17 mouse cellular contexts compared by ENCODE assay signal in the genomic region with DNA sequence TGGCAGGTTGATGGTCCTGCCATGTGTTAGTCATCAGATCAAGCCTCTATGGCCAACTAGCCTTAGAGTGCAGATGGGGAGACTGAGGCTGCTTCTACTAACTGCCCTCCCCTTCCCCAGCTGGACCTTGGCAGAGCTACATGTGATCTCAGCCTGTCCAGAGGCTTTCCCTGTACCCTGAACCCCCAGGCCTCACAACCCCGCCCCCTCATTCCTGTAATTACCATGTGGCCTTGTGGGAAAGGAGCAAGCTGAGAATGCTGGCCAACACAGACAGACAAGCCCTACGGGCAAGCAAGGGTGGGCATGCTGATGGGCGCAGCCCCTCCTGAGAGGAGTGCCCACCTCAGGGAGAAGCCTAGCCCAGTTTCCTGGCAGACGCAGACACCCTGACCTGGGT. TPM values are rescaled to one million over a fixed set of nuclear protein-coding genes. Genes with fewer than 3 reads are reported as not detected.
DNase-seq lines count a peak whose midpoint lies in the region; ATAC-seq and TF ChIP-seq lines count a peak whose summit lies in the region.
"Had no signal": no experiment of that assay in that cellular context is flagged by ENCODE, and none has a peak within 500 bp of the region (broad histone marks: within the 10 kb centered on the region; RNA-seq: fewer than 3 reads in every experiment).

No protein-coding gene starts in this region.

- peak; percentile 32; the same call in 1 of the 2 replicates for ATAC-seq in intestine, embryonic 15.5 days
- no peak for ATAC-seq in intestine, postnatal 0 days
- ATAC-seq in erythroid progenitor cell, adult 5-6 weeks (replicated peaks; ENCODE audit: low FRiP score, poor library complexity, severe bottlenecking): no peak

- no peak for TF ChIP-seq CTCF in intestine, postnatal 0 days (IDR thresholded peaks at IDR 0.05; ENCODE audit: low read depth)
- TF ChIP-seq CTCF in E14TG2a.4 (conservative IDR thresholded peaks at IDR 0.05; ENCODE audit: low read length): no peak

- peak; percentile 64 for DNase-seq in adrenal gland, adult 2 months
- no peak for DNase-seq in adrenal gland, postnatal 25 days
- no peak for DNase-seq in limb, embryonic 10.5 days (ENCODE audit: low spot score)
- no peak for DNase-seq in cerebellum, postnatal 10 days
- DNase-seq: cerebellum, postnatal 36 days; gastrocnemius, postnatal 36 days; kidney, adult 8-10 months; right cerebral cortex, postnatal 14 days had no signal

- no peak overlapping the region for H3K4me2 ChIP-seq in intestine, embryonic 15.5 days (replicated peaks)
- no peak overlapping the region for H3K4me2 ChIP-seq in intestine, postnatal 0 days (replicated peaks; ENCODE audit: low read depth)
- H3K4me2 ChIP-seq: heart, embryonic 15.5 days; hindbrain, embryonic 12.5 days; lung, embryonic 15.5 days had no signal

- WGBS in intestine, embryonic 15.5 days: 66% methylated on average over 4 of the region's 4 CpGs
- 49% methylated on average over 4 of the region's 4 CpGs for WGBS in intestine, postnatal 0 days
- WGBS in limb, embryonic 10.5 days: 63% methylated on average over 4 of the region's 4 CpGs

- H3K27me3 ChIP-seq in intestine, embryonic 15.5 days (replicated peaks): no peaks in the 10 kb centered on the region
- H3K27me3 ChIP-seq in intestine, postnatal 0 days (replicated peaks; ENCODE audit: control insufficient read depth, insufficient read depth, low read length): no peaks in the 10 kb centered on the region
- no peaks in the 10 kb centered on the region for H3K27me3 ChIP-seq in E14TG2a.4 (ENCODE audit: insufficient read depth, low read length)
- H3K27me3 ChIP-seq in limb, embryonic 10.5 days (ENCODE audit: low read depth, poor library complexity, severe bottlenecking): no peaks in the 10 kb centered on the region
- H3K27me3 ChIP-seq: heart, embryonic 15.5 days; hindbrain, embryonic 12.5 days; lung, embryonic 15.5 days had no signal

- no peak overlapping the region for H3K27ac ChIP-seq in intestine, embryonic 15.5 days
- no peak overlapping the region for H3K27ac ChIP-seq in intestine, postnatal 0 days (ENCODE audit: low read depth, low read length)
- peak overlapping the region; percentile 25; the same call in 1 of the 2 replicates for H3K27ac ChIP-seq in limb, embryonic 10.5 days
- H3K27ac ChIP-seq: hindbrain, embryonic 12.5 days; lung, embryonic 15.5 days had no signal

- no peak overlapping the region for H3K4me3 ChIP-seq in intestine, embryonic 15.5 days (replicated peaks)
- H3K4me3 ChIP-seq in intestine, postnatal 0 days (ENCODE audit: low read depth, low read length): no peak overlapping the region
- H3K4me3 ChIP-seq in E14TG2a.4 (replicated peaks; ENCODE audit: low read length): peak overlapping the region; percentile 52
- no peak overlapping the region for H3K4me3 ChIP-seq in limb, embryonic 10.5 days
- H3K4me3 ChIP-seq: heart, embryonic 15.5 days; hindbrain, embryonic 12.5 days; lung, embryonic 15.5 days had no signal

- H3K36me3 ChIP-seq in intestine, embryonic 15.5 days: no peaks in the 10 kb centered on the region
- H3K36me3 ChIP-seq in intestine, postnatal 0 days (ENCODE audit: control insufficient read depth, insufficient read depth): no peaks in the 10 kb centered on the region
- H3K36me3 ChIP-seq in E14TG2a.4 (ENCODE audit: insufficient read depth, low read length): peaks cover 12% of the 10 kb centered on the region
- H3K36me3 ChIP-seq in limb, embryonic 10.5 days: 0 out of 2 replicates have a peak, but pooled peaks cover 2% of the 10 kb centered on the region
- H3K36me3 ChIP-seq: heart, embryonic 15.5 days; hindbrain, embryonic 12.5 days; lung, embryonic 15.5 days had no signal

- H3K9ac ChIP-seq in intestine, embryonic 15.5 days: 0 out of 2 replicates have a peak overlapping the region, but pooled peaks have one; percentile 17
- H3K9ac ChIP-seq in intestine, postnatal 0 days (ENCODE audit: low read depth, low read length): no peak overlapping the region
- H3K9ac ChIP-seq: heart, embryonic 15.5 days; hindbrain, embryonic 12.5 days; lung, embryonic 15.5 days had no signal

- H3K9me3 ChIP-seq in intestine, embryonic 15.5 days: no peaks in the 10 kb centered on the region
- H3K9me3 ChIP-seq in intestine, postnatal 0 days (ENCODE audit: control insufficient read depth): no peaks in the 10 kb centered on the region
- no peaks in the 10 kb centered on the region for H3K9me3 ChIP-seq in E14TG2a.4 (ENCODE audit: low read length)
- no peaks in the 10 kb centered on the region for H3K9me3 ChIP-seq in limb, embryonic 10.5 days (replicated peaks)
- H3K9me3 ChIP-seq: heart, embryonic 15.5 days; hindbrain, embryonic 12.5 days; lung, embryonic 15.5 days had no signal

- peaks cover 29% of the 10 kb centered on the region for H3K4me1 ChIP-seq in intestine, embryonic 15.5 days (replicated peaks)
- peaks cover 6% of the 10 kb centered on the region for H3K4me1 ChIP-seq in intestine, postnatal 0 days (replicated peaks; ENCODE audit: control insufficient read depth, insufficient read depth, low read length)
- H3K4me1 ChIP-seq in E14TG2a.4 (replicated peaks; ENCODE audit: low read depth, low read length): peaks cover 99% of the 10 kb centered on the region
- peaks cover 17% of the 10 kb centered on the region for H3K4me1 ChIP-seq in limb, embryonic 10.5 days

RNA-seq across cellular contexts. Expression of a gene that starts 18.2 kb away (rescaled TPM):
- total RNA-seq in adrenal gland, adult 2 months (2021): 100 to 1,000 TPM; 154 to 322 TPM
- polyA plus RNA-seq in adrenal gland, adult 2 months (2012; rRNA removed): 222 and 270 TPM in 2 replicates
- total RNA-seq in adrenal gland, postnatal 25 days (2021): 144 and 210 TPM in 2 replicates
- polyA plus RNA-seq in intestine, embryonic 15.5 days (2015; fragmentation: Nextera tagmentation; extraction: Ambion mirVana): 43.1 and 45.3 TPM in 2 replicates
- polyA plus RNA-seq in intestine, postnatal 0 days (2015; fragmentation: Nextera tagmentation; extraction: Ambion mirVana): 45.3 and 48.4 TPM in 2 replicates
- polyA plus RNA-seq in limb, embryonic 10.5 days (2016; fragmentation: Nextera tagmentation; extraction: Ambion mirVana): 37.5 and 38.0 TPM in 2 replicates
- 3.4 and 6.5 TPM in 2 replicates for total RNA-seq in erythroid progenitor cell, adult 5-6 weeks (2015; ENCODE audit: low replicate concordance)
- total RNA-seq in erythroid progenitor cell, adult 5-6 weeks (2017; ENCODE audit: low replicate concordance): 5.8 and 19.2 TPM in 2 replicates

RNA-seq across cellular contexts. Expression of a gene that starts 31.5 kb away (rescaled TPM):
- total RNA-seq in adrenal gland, adult 2 months (2021): 10 to 100 TPM; 30.3 to 38.7 TPM
- 36.6 and 38.1 TPM in 2 replicates for polyA plus RNA-seq in adrenal gland, adult 2 months (2012; rRNA removed)
- total RNA-seq in adrenal gland, postnatal 25 days (2021): 33.3 and 38.6 TPM in 2 replicates
- 25.5 and 26.2 TPM in 2 replicates for polyA plus RNA-seq in intestine, embryonic 15.5 days (2015; fragmentation: Nextera tagmentation; extraction: Ambion mirVana)
- polyA plus RNA-seq in intestine, postnatal 0 days (2015; fragmentation: Nextera tagmentation; extraction: Ambion mirVana): 13.6 and 14.3 TPM in 2 replicates
- 43.5 and 44.4 TPM in 2 replicates for polyA plus RNA-seq in limb, embryonic 10.5 days (2016; fragmentation: Nextera tagmentation; extraction: Ambion mirVana)
- 6.3 and 8.6 TPM in 2 replicates for total RNA-seq in erythroid progenitor cell, adult 5-6 weeks (2015; ENCODE audit: low replicate concordance)
- 10.5 and 25.9 TPM in 2 replicates for total RNA-seq in erythroid progenitor cell, adult 5-6 weeks (2017; ENCODE audit: low replicate concordance)

RNA-seq across cellular contexts. Expression of a gene that starts 39.1 kb away (rescaled TPM):
- 1 to 10 TPM; 2.9 to 3.2 TPM for total RNA-seq in adrenal gland, adult 2 months (2021)
- 5.3 and 6.7 TPM in 2 replicates for polyA plus RNA-seq in adrenal gland, adult 2 months (2012; rRNA removed)
- total RNA-seq in adrenal gland, postnatal 25 days (2021): 1.1 and 2.7 TPM in 2 replicates
- 1.9 and 2.4 TPM in 2 replicates for polyA plus RNA-seq in intestine, embryonic 15.5 days (2015; fragmentation: Nextera tagmentation; extraction: Ambion mirVana)
- polyA plus RNA-seq in intestine, postnatal 0 days (2015; fragmentation: Nextera tagmentation; extraction: Ambion mirVana): 0.22 and 0.34 TPM in 2 replicates
- polyA plus RNA-seq in limb, embryonic 10.5 days (2016; fragmentation: Nextera tagmentation; extraction: Ambion mirVana): not detected in 2 replicates
- total RNA-seq in erythroid progenitor cell, adult 5-6 weeks (2015; ENCODE audit: low replicate concordance): not detected in 2 replicates
- total RNA-seq in erythroid progenitor cell, adult 5-6 weeks (2017; ENCODE audit: low replicate concordance): not detected in 2 replicates
- total RNA-seq: megakaryocyte progenitor cell, adult 5-6 weeks had no signal
- polyA plus RNA-seq: urinary bladder, adult 2 months had no signal

RNA-seq across cellular contexts. Expression of a gene that starts 42.4 kb away (rescaled TPM):
- 10 to 100 TPM; 70.5 to 74.9 TPM for total RNA-seq in adrenal gland, adult 2 months (2021)
- 58.4 and 91.5 TPM in 2 replicates for polyA plus RNA-seq in adrenal gland, adult 2 months (2012; rRNA removed)
- 14.8 and 16.5 TPM in 2 replicates for total RNA-seq in adrenal gland, postnatal 25 days (2021)
- 1.7 and 1.8 TPM in 2 replicates for polyA plus RNA-seq in intestine, embryonic 15.5 days (2015; fragmentation: Nextera tagmentation; extraction: Ambion mirVana)
- 1.1 and 1.3 TPM in 2 replicates for polyA plus RNA-seq in intestine, postnatal 0 days (2015; fragmentation: Nextera tagmentation; extraction: Ambion mirVana)
- 0.34 and 0.46 TPM in 2 replicates for polyA plus RNA-seq in limb, embryonic 10.5 days (2016; fragmentation: Nextera tagmentation; extraction: Ambion mirVana)
- total RNA-seq in erythroid progenitor cell, adult 5-6 weeks (2015; ENCODE audit: low replicate concordance): not detected in 2 replicates
- not detected in 2 replicates for total RNA-seq in erythroid progenitor cell, adult 5-6 weeks (2017; ENCODE audit: low replicate concordance)
- total RNA-seq: megakaryocyte progenitor cell, adult 5-6 weeks had no signal

RNA-seq across cellular contexts. Expression of a gene that starts 48.1 kb away (rescaled TPM):
- 10 to 100 TPM; 20.1 to 68.5 TPM for total RNA-seq in adrenal gland, adult 2 months (2021)
- polyA plus RNA-seq in adrenal gland, adult 2 months (2012; rRNA removed): 43.2 and 47.4 TPM in 2 replicates
- total RNA-seq in adrenal gland, postnatal 25 days (2021): 22.4 and 29.1 TPM in 2 replicates
- 32.2 and 35.4 TPM in 2 replicates for polyA plus RNA-seq in intestine, embryonic 15.5 days (2015; fragmentation: Nextera tagmentation; extraction: Ambion mirVana)
- polyA plus RNA-seq in intestine, postnatal 0 days (2015; fragmentation: Nextera tagmentation; extraction: Ambion mirVana): 15.4 and 19.0 TPM in 2 replicates
- 56.2 and 59.2 TPM in 2 replicates for polyA plus RNA-seq in limb, embryonic 10.5 days (2016; fragmentation: Nextera tagmentation; extraction: Ambion mirVana)
- 15.1 and 20.1 TPM in 2 replicates for total RNA-seq in erythroid progenitor cell, adult 5-6 weeks (2015; ENCODE audit: low replicate concordance)
- total RNA-seq in erythroid progenitor cell, adult 5-6 weeks (2017; ENCODE audit: low replicate concordance): 0.38 and 6.2 TPM in 2 replicates
